Mouse (Mus musculus): ENCODE data around the gene Ehd4.

DNA sequence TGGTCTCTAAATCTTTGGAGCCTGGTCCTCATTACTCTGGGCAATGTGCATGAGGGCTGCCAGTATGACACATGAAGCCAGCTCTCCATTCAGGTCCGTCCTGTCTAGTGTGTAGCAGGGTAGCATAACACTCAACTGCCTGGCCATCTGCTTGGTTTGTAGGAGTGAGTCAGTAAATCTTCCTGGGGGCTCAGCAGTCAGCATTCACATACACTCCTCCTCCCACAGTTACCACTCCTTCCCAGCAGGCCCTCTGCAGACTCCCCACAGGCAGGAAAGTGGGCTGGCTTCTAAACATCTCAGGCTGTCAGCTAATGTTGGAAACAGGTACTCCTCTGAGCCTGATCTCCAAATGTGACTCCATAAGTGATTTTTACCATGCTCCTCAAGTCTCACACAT lies 30.3 kb downstream of the Ehd4 start:
- TF ChIP-seq CTCF (conservative IDR thresholded peaks at IDR 0.05; ENCODE audit: low read length) (no peak), POU5F1 (IDR thresholded peaks at IDR 0.05; ENCODE audit: borderline replicate concordance, low read length) (no peak)

Data from E14TG2a.4 (cell line).